In genomic region chr7:19443344-19443743, GRCm38 (mm10) we compare ENCODE assay signal across 8 mouse cellular contexts. TPM values are rescaled to one million over a fixed set of nuclear protein-coding genes. Genes with fewer than 3 reads are reported as not detected.
A peak's percentile ranks its signal among the peaks of the same experiment; 100 is the strongest.
DNase-seq lines count a peak whose midpoint lies in the region; ATAC-seq and TF ChIP-seq lines count a peak whose summit lies in the region.

No protein-coding gene starts in this region.

- H3K9me3 ChIP-seq in ES-Bruce4 (replicated peaks; ENCODE audit: control insufficient read depth, insufficient read depth, low read length, poor library complexity, severe bottlenecking): no peaks in the 10 kb centered on the region
- no peaks in the 10 kb centered on the region for H3K9me3 ChIP-seq in forebrain, embryonic 11.5 days (ENCODE audit: control insufficient read depth, low read length)
- H3K9me3 ChIP-seq in hindbrain, embryonic 10.5 days: no peaks in the 10 kb centered on the region
- no peaks in the 10 kb centered on the region for H3K9me3 ChIP-seq in lung, embryonic 16.5 days (ENCODE audit: control insufficient read depth, low read length)

- no peaks in the 10 kb centered on the region for H3K36me3 ChIP-seq in ES-Bruce4 (ENCODE audit: control insufficient read depth, insufficient read depth, low read length, poor library complexity, severe bottlenecking)
- H3K36me3 ChIP-seq in forebrain, embryonic 11.5 days (ENCODE audit: control insufficient read depth, insufficient read depth, low read length): peaks cover 3% of the 10 kb centered on the region; the same call in 1 of the 2 replicates
- H3K36me3 ChIP-seq in hindbrain, embryonic 10.5 days: peaks cover 93% of the 10 kb centered on the region
- H3K36me3 ChIP-seq in lung, embryonic 16.5 days (ENCODE audit: control insufficient read depth, insufficient read depth, low read length): peaks cover 29% of the 10 kb centered on the region

- no peaks in the 10 kb centered on the region for H3K27me3 ChIP-seq in ES-Bruce4 (ENCODE audit: control insufficient read depth, insufficient read depth, low read length, poor library complexity, severe bottlenecking)
- H3K27me3 ChIP-seq in forebrain, embryonic 11.5 days (ENCODE audit: control insufficient read depth, insufficient read depth, low read length): no peaks in the 10 kb centered on the region
- H3K27me3 ChIP-seq in hindbrain, embryonic 10.5 days (ENCODE audit: insufficient read depth, poor library complexity, severe bottlenecking): no peaks in the 10 kb centered on the region
- no peaks in the 10 kb centered on the region for H3K27me3 ChIP-seq in lung, embryonic 16.5 days (ENCODE audit: control insufficient read depth, insufficient read depth, low read depth, low read length)

- TF ChIP-seq POLR2A in ES-Bruce4 (IDR thresholded peaks at IDR 0.05; ENCODE audit: insufficient read depth, low read length): no peak

- TF ChIP-seq CTCF in ES-Bruce4 (IDR thresholded peaks at IDR 0.05; ENCODE audit: low read depth, low read length): peak; percentile 63

- H3K9ac ChIP-seq in ES-Bruce4 (ENCODE audit: low read depth, poor library complexity, severe bottlenecking): no peak overlapping the region
- H3K9ac ChIP-seq in forebrain, embryonic 11.5 days (ENCODE audit: low read length): no peak overlapping the region
- H3K9ac ChIP-seq in lung, embryonic 16.5 days (ENCODE audit: low read length): no peak overlapping the region

- H3K4me1 ChIP-seq in ES-Bruce4 (ENCODE audit: control insufficient read depth, insufficient read depth, low read length): no peaks in the 10 kb centered on the region
- no peaks in the 10 kb centered on the region for H3K4me1 ChIP-seq in forebrain, embryonic 11.5 days (replicated peaks; ENCODE audit: control insufficient read depth, insufficient read depth, low read length)
- no peaks in the 10 kb centered on the region for H3K4me1 ChIP-seq in hindbrain, embryonic 10.5 days (replicated peaks)
- H3K4me1 ChIP-seq in lung, embryonic 16.5 days (replicated peaks; ENCODE audit: control insufficient read depth, insufficient read depth, low read length): no peaks in the 10 kb centered on the region

- WGBS in forebrain, embryonic 11.5 days: 47% methylated on average over 3 of the region's 3 CpGs
- WGBS in hindbrain, embryonic 10.5 days: 42% methylated on average over 3 of the region's 3 CpGs
- 40% methylated on average over 3 of the region's 3 CpGs for WGBS in lung, embryonic 16.5 days

- DNase-seq in c-Kit-positive CD71-negative TER-119-negative erythroid progenitor cells, embryonic 14.5 days (ENCODE audit: low read depth): peak; percentile 79
- peak; percentile 87 for DNase-seq in forebrain, embryonic 11.5 days (ENCODE audit: low spot score)
- peak; percentile 81 for DNase-seq in hindbrain, embryonic 10.5 days (ENCODE audit: low spot score)
- DNase-seq in layer of hippocampus, adult 18-20 months (ENCODE audit: low spot score in 2 of 2): peak; percentile 60 to 92
- DNase-seq in ovary, adult 18-20 months (ENCODE audit: low spot score): peak; percentile 35
- peak; percentile 28 to 74 for DNase-seq in thymus, postnatal 10 days (ENCODE audit: low spot score in 2 of 2)

- ATAC-seq in forebrain, embryonic 11.5 days (replicated peaks; ENCODE audit: low FRiP score): no peak; the same call in 1 of the 2 replicates
- ATAC-seq in lung, embryonic 16.5 days (ENCODE audit: low read depth): peak; percentile 58; the same call in 1 of the 2 replicates

- H3K27ac ChIP-seq in ES-Bruce4 (ENCODE audit: insufficient read depth, low read length): no peak overlapping the region
- H3K27ac ChIP-seq in forebrain, embryonic 11.5 days (ENCODE audit: low read depth, low read length): no peak overlapping the region
- no peak overlapping the region for H3K27ac ChIP-seq in hindbrain, embryonic 10.5 days
- no peak overlapping the region for H3K27ac ChIP-seq in lung, embryonic 16.5 days (ENCODE audit: low read length)

- no peak overlapping the region for H3K4me3 ChIP-seq in ES-Bruce4 (ENCODE audit: low read depth, low read length)
- no peak overlapping the region for H3K4me3 ChIP-seq in forebrain, embryonic 11.5 days (ENCODE audit: low read depth, low read length)
- no peak overlapping the region for H3K4me3 ChIP-seq in hindbrain, embryonic 10.5 days
- no peak overlapping the region for H3K4me3 ChIP-seq in lung, embryonic 16.5 days (ENCODE audit: low read length)

- H3K4me2 ChIP-seq in forebrain, embryonic 11.5 days (ENCODE audit: low read depth, low read length, severe bottlenecking): no peak overlapping the region
- no peak overlapping the region for H3K4me2 ChIP-seq in lung, embryonic 16.5 days (ENCODE audit: low read depth, low read length)

- no peak for TF ChIP-seq EP300 in ES-Bruce4 (IDR thresholded peaks at IDR 0.05; ENCODE audit: insufficient read depth, low read depth, low read length)

RNA-seq across cellular contexts. Expression of gene Mark4, which starts 15.3 kb away (rescaled TPM):
- 33.1 and 33.3 TPM in 2 replicates for polyA plus RNA-seq in ES-Bruce4 (2011; ENCODE audit: insufficient read depth, insufficient read length, low read depth, missing spikeins)
- 11.0 and 13.2 TPM in 2 replicates for polyA plus RNA-seq in forebrain, embryonic 11.5 days (2014; fragmentation: Nextera tagmentation; extraction: Ambion mirVana)
- 9.3 and 13.6 TPM in 2 replicates for polyA plus RNA-seq in hindbrain, embryonic 10.5 days (2016; fragmentation: Nextera tagmentation; extraction: Ambion mirVana)
- total RNA-seq in layer of hippocampus, adult 18-20 months (2021): 10 to 100 TPM; 88.3 to 92.0 TPM
- polyA plus RNA-seq in lung, embryonic 16.5 days (2015; fragmentation: Nextera tagmentation; extraction: Ambion mirVana): 5.2 TPM in 2 replicates

RNA-seq across cellular contexts. Expression of gene Exoc3l2, which starts 19.8 kb away (rescaled TPM):
- 3.0 and 3.8 TPM in 2 replicates for polyA plus RNA-seq in ES-Bruce4 (2011; ENCODE audit: insufficient read depth, insufficient read length, low read depth, missing spikeins)
- polyA plus RNA-seq in forebrain, embryonic 11.5 days (2014; fragmentation: Nextera tagmentation; extraction: Ambion mirVana): 1.2 and 1.4 TPM in 2 replicates
- 0.39 and 0.80 TPM in 2 replicates for polyA plus RNA-seq in hindbrain, embryonic 10.5 days (2016; fragmentation: Nextera tagmentation; extraction: Ambion mirVana)
- total RNA-seq in layer of hippocampus, adult 18-20 months (2021): under 1 TPM; 0.38 to 0.59 TPM
- 0.72 and 1.1 TPM in 2 replicates for polyA plus RNA-seq in lung, embryonic 16.5 days (2015; fragmentation: Nextera tagmentation; extraction: Ambion mirVana)

RNA-seq across cellular contexts. Expression of gene Ckm, which starts 38.8 kb away (rescaled TPM):
- not detected in 2 replicates for polyA plus RNA-seq in ES-Bruce4 (2011; ENCODE audit: insufficient read depth, insufficient read length, low read depth, missing spikeins)
- not detected in 2 replicates for polyA plus RNA-seq in forebrain, embryonic 11.5 days (2014; fragmentation: Nextera tagmentation; extraction: Ambion mirVana)
- polyA plus RNA-seq in hindbrain, embryonic 10.5 days (2016; fragmentation: Nextera tagmentation; extraction: Ambion mirVana): not detected in 2 replicates
- not detected for total RNA-seq in layer of hippocampus, adult 18-20 months (2021)
- 78.9 and 137 TPM in 2 replicates for polyA plus RNA-seq in lung, embryonic 16.5 days (2015; fragmentation: Nextera tagmentation; extraction: Ambion mirVana)

RNA-seq across cellular contexts. Expression of gene Klc3, which starts 39.4 kb away (rescaled TPM):
- 17.6 and 18.7 TPM in 2 replicates for polyA plus RNA-seq in ES-Bruce4 (2011; ENCODE audit: insufficient read depth, insufficient read length, low read depth, missing spikeins)
- polyA plus RNA-seq in forebrain, embryonic 11.5 days (2014; fragmentation: Nextera tagmentation; extraction: Ambion mirVana): 2.0 and 2.8 TPM in 2 replicates
- 2.9 and 7.1 TPM in 2 replicates for polyA plus RNA-seq in hindbrain, embryonic 10.5 days (2016; fragmentation: Nextera tagmentation; extraction: Ambion mirVana)
- total RNA-seq in layer of hippocampus, adult 18-20 months (2021): 1 to 10 TPM; 4.5 to 5.5 TPM
- 17.5 and 19.7 TPM in 2 replicates for polyA plus RNA-seq in lung, embryonic 16.5 days (2015; fragmentation: Nextera tagmentation; extraction: Ambion mirVana)

Comparison
In these comparisons a context has a peak if more than half of its experiments do, and no peak if none do; other contexts are left out.
1. DNase-seq: peak in every context shown above with its lines; median percentile 87 in forebrain, embryonic 11.5 days; 81 in hindbrain, embryonic 10.5 days; 79 in c-Kit-positive CD71-negative TER-119-negative erythroid progenitor cells, embryonic 14.5 days; 76 in layer of hippocampus, adult 18-20 months; 51 in thymus, postnatal 10 days; 35 in ovary, adult 18-20 months.
2. RNA of gene Ckm, which starts 38.8 kb away (polyA plus RNA-seq): 78.9 to 137 TPM in lung, embryonic 16.5 days; not detected in ES-Bruce4, not detected in forebrain, embryonic 11.5 days and not detected in hindbrain, embryonic 10.5 days; every median in the first group is over 10 times any median in the second.